Mouse (Mus musculus): ENCODE measurements around the gene L3mbtl3.

DNA sequence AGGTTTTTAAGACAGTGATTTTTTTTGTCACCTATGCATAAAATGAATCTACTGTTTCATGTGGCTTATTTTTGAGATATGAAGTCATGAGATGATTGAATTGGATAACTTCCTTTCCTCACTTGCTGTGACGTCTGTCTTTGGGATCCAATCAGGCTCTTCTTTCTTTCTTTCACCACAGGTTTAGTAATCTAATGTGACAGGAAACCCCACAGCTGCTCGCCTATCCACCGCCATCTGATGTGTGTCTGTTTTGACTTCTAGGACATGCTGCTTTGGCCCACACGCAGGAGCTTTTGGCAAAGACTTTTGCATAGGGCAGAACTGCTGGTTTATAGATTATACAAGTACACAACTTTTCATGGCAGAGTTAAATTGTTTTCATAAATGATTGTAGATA, 115.9 kb downstream of the L3mbtl3 start:
- TF ChIP-seq POLR2A (IDR thresholded peaks at IDR 0.05; ENCODE audit: extremely low read depth, insufficient read depth, low read length) (no peak), CTCF (IDR thresholded peaks at IDR 0.05; ENCODE audit: low read depth, low read length) (no peak)

Data from liver, adult 2 months (tissue).